Mouse (Mus musculus): Measurements from ENCODE around the gene Ccdc92b. TPM values are rescaled to one million over a fixed set of nuclear protein-coding genes. Genes with fewer than 3 reads are reported as not detected.

Gene Ccdc92b
- polyA plus RNA-seq, 1 experiment from 2014 or later = 2.8 TPM

DNA sequence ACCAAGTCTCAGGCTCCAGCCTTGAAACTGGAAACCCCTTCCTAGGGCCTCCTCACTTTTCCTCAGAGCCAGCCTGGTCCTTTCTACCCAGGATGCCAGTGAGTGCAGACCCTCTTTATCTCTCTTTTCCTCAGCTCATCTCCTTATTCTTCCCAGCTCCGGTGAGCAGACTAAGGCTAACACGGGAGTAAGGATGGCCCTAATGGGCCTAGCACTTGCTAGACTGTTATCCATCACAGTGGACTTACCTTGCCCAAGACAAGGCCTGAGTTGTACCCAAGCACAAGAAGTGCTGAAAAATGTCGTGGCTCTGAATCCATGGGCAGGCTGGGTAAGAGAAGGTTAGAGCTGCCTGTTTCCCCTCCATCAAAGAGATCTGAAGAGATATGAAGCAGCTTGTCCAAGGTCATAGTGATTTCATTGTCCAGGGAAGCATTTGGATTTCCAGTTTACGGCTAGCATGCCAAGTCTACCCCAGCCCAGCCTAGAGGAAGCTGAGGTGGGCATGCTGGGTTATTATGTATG is 31.2 kb downstream of the Ccdc92b start:
- peak overlapping the region; percentile 81 for H3K4me3 ChIP-seq (ENCODE audit: low read depth, low read length)
- H3K36me3 ChIP-seq (ENCODE audit: control insufficient read depth, insufficient read depth, low read length) = no peaks in the 10 kb centered on the region
- peaks cover 52% of the 10 kb centered on the region for H3K4me1 ChIP-seq (ENCODE audit: control insufficient read depth, insufficient read depth, low read length)
- H3K9me3 ChIP-seq (replicated peaks; ENCODE audit: control insufficient read depth, low read length) = no peaks in the 10 kb centered on the region
- peak overlapping the region; percentile 91 for H3K9ac ChIP-seq (ENCODE audit: low read depth, low read length)
- ATAC-seq (replicated peaks; ENCODE audit: insufficient number of reproducible peaks, low FRiP score, low TSS enrichment) = no peak
- 38% methylated on average over 4 of the region's 4 CpGs for WGBS (ENCODE audit: insufficient replicate concordance)
- H3K27ac ChIP-seq (ENCODE audit: low read depth, low read length) = 0 out of 2 replicates have a peak overlapping the region, but pooled peaks have one; percentile 29
- no peaks in the 10 kb centered on the region for H3K27me3 ChIP-seq (ENCODE audit: control insufficient read depth, insufficient read depth, low read length)
- peak overlapping the region; percentile 85 for H3K4me2 ChIP-seq

DNA sequence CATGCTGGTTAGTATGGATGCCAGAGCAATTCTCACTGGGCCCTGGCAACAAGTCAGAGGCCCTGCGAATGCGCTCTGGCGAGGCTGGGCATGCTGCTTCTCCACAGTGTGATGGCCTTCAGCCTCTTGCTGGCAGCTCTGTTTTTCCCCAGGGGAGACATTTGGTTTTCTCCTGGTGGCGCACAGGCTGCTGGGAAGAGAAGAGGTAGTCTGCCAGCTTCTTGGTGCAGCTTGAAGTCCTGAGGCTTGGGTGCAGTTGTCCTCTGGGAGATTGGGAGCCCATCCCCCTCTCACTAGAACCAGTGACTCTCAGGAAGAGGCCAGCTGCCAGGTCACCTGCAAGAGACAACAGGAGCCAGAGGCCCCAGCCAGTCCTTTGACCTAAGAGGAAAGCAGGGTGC is 33.4 kb downstream of the Ccdc92b start:
- WGBS (ENCODE audit: insufficient replicate concordance) = 77% methylated on average over 4 of the region's 4 CpGs
- Histone ChIP-seq H3K9ac (ENCODE audit: low read depth, low read length) (peak overlapping the region; percentile 66), H3K4me2 (peak overlapping the region; percentile 51), H3K9me3 (replicated peaks; ENCODE audit: control insufficient read depth, low read length) (peaks cover under 1% of the 10 kb centered on the region; the same call in 1 of the 2 replicates), H3K4me1 (ENCODE audit: control insufficient read depth, insufficient read depth, low read length) (peaks cover 52% of the 10 kb centered on the region), H3K27me3 (ENCODE audit: control insufficient read depth, insufficient read depth, low read length) (no peaks in the 10 kb centered on the region), H3K4me3 (ENCODE audit: low read depth, low read length) (peak overlapping the region; percentile 18; the same call in 1 of the 2 replicates), H3K27ac (ENCODE audit: low read depth, low read length) (peak overlapping the region; percentile 90), H3K36me3 (ENCODE audit: control insufficient read depth, insufficient read depth, low read length) (peaks cover 12% of the 10 kb centered on the region)
- ATAC-seq (replicated peaks; ENCODE audit: insufficient number of reproducible peaks, low FRiP score, low TSS enrichment) = no peak

DNA sequence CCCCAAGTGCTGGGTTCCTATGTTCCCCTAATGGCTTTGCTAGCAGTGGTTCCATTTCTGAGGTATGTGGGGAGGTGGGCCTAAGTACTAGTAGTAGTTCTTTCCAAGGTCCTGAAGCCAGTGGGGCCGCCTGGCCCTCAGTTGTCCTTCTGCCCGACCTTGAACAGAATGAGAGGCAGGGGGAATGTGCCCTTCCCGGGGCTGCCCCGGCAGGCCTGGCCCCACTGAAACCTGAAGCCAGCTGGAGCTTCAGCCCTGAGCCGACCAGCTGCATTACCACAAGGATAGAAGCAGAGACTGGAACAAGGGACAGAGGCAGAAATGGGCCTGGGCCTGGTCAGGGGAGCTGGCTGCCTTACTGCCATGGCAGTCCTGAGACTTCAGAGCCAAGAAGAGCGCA is 34.0 kb downstream of the Ccdc92b start:
- ATAC-seq (replicated peaks; ENCODE audit: insufficient number of reproducible peaks, low FRiP score, low TSS enrichment) = no peak
- peak overlapping the region; percentile 18; the same call in 1 of the 2 replicates for H3K4me3 ChIP-seq (ENCODE audit: low read depth, low read length)
- H3K27me3 ChIP-seq (ENCODE audit: control insufficient read depth, insufficient read depth, low read length) = no peaks in the 10 kb centered on the region
- peak overlapping the region; percentile 90 for H3K27ac ChIP-seq (ENCODE audit: low read depth, low read length)
- H3K4me1 ChIP-seq (ENCODE audit: control insufficient read depth, insufficient read depth, low read length) = peaks cover 52% of the 10 kb centered on the region
- H3K9ac ChIP-seq (ENCODE audit: low read depth, low read length) = peak overlapping the region; percentile 66
- WGBS (ENCODE audit: insufficient replicate concordance) = 49% methylated on average over 6 of the region's 6 CpGs
- peaks cover 3% of the 10 kb centered on the region; the same call in 1 of the 2 replicates for H3K9me3 ChIP-seq (replicated peaks; ENCODE audit: control insufficient read depth, low read length)
- H3K36me3 ChIP-seq (ENCODE audit: control insufficient read depth, insufficient read depth, low read length) = peaks cover 17% of the 10 kb centered on the region
- H3K4me2 ChIP-seq = peak overlapping the region; percentile 51

DNA sequence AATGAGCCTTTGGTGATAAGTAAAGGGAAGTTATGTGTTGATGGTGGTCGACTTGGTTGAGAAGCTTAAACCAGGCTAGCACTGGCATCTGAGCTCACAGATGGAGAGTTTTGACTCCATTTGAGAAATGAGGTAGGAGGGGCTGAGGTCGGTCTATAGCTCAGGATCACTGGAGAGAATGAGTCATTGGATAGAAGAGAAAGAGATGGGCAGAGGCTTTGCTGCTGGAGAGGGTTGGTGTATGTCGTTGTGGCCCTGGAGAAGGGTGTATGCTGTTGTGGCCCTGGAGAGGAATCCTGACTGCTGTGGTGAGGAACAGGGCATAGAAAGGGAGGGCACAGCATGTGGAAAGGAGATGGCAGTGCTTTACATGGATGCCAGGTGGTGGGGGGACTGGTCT is 36.5 kb downstream of the Ccdc92b start:
- no peak overlapping the region for H3K27ac ChIP-seq (ENCODE audit: low read depth, low read length)

DNA sequence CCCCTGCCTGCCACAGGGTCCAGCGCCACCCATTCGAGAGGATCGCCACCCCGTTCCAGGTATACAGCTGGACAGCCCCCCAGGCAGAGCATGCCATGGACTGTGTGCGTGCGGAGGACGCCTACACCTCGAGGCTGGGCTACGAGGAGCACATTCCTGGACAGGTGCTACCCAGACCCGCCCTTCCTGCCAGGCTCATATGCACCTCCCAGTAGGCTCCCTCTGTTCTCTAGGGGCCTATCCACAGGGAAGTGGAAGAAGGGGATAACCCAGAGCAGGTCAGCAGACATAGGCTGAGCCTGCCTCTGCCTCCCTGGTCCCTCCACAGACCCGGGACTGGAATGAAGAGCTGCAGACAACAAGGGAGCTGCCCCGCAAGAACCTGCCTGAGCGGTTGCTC is 40.9 kb downstream of the Ccdc92b start:
- no peak overlapping the region for H3K4me2 ChIP-seq
- no peak overlapping the region for H3K27ac ChIP-seq (ENCODE audit: low read depth, low read length)
- 93% methylated on average over 13 of the region's 13 CpGs for WGBS (ENCODE audit: insufficient replicate concordance)
- no peaks in the 10 kb centered on the region for H3K27me3 ChIP-seq (ENCODE audit: control insufficient read depth, insufficient read depth, low read length)
- peaks cover 3% of the 10 kb centered on the region; the same call in 1 of the 2 replicates for H3K9me3 ChIP-seq (replicated peaks; ENCODE audit: control insufficient read depth, low read length)
- no peak overlapping the region for H3K4me3 ChIP-seq (ENCODE audit: low read depth, low read length)
- H3K4me1 ChIP-seq (ENCODE audit: control insufficient read depth, insufficient read depth, low read length) = no peaks in the 10 kb centered on the region
- no peak for ATAC-seq (replicated peaks; ENCODE audit: insufficient number of reproducible peaks, low FRiP score, low TSS enrichment)
- H3K9ac ChIP-seq (ENCODE audit: low read depth, low read length) = no peak overlapping the region
- peaks cover 72% of the 10 kb centered on the region for H3K36me3 ChIP-seq (ENCODE audit: control insufficient read depth, insufficient read depth, low read length)

More for the DNA sequence above, 36.5 kb downstream of the Ccdc92b start:
- Histone ChIP-seq H3K4me1 (ENCODE audit: control insufficient read depth, insufficient read depth, low read length) (peaks cover 39% of the 10 kb centered on the region), H3K36me3 (ENCODE audit: control insufficient read depth, insufficient read depth, low read length) (peaks cover 42% of the 10 kb centered on the region), H3K9me3 (replicated peaks; ENCODE audit: control insufficient read depth, low read length) (peaks cover 3% of the 10 kb centered on the region; the same call in 1 of the 2 replicates), H3K4me3 (ENCODE audit: low read depth, low read length) (no peak overlapping the region), H3K9ac (ENCODE audit: low read depth, low read length) (no peak overlapping the region), H3K4me2 (no peak overlapping the region), H3K27me3 (ENCODE audit: control insufficient read depth, insufficient read depth, low read length) (no peaks in the 10 kb centered on the region)
- 68% methylated on average over 3 of the region's 3 CpGs for WGBS (ENCODE audit: insufficient replicate concordance)
- ATAC-seq (replicated peaks; ENCODE audit: insufficient number of reproducible peaks, low FRiP score, low TSS enrichment) = no peak

DNA sequence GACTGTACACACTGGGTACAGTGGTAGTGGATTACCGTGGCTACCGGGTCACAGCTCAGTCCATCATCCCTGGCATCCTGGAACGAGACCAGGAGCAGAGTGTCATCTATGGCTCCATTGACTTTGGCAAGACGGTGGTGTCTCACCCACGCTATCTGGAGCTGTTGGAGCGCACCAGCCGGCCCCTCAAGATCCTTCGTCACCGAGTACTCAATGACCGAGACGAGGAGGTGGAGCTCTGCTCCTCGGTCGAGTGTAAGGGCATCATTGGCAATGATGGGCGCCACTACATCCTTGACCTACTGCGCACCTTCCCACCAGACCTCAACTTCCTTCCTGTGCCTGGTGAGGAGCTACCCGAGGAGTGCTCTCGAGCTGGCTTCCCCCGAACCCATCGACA is 42.2 kb downstream of the Ccdc92b start:
- Histone ChIP-seq H3K9ac (ENCODE audit: low read depth, low read length) (no peak overlapping the region), H3K4me3 (ENCODE audit: low read depth, low read length) (no peak overlapping the region), H3K36me3 (ENCODE audit: control insufficient read depth, insufficient read depth, low read length) (peaks cover 80% of the 10 kb centered on the region), H3K27me3 (ENCODE audit: control insufficient read depth, insufficient read depth, low read length) (no peaks in the 10 kb centered on the region), H3K27ac (ENCODE audit: low read depth, low read length) (no peak overlapping the region), H3K4me1 (ENCODE audit: control insufficient read depth, insufficient read depth, low read length) (no peaks in the 10 kb centered on the region), H3K4me2 (no peak overlapping the region), H3K9me3 (replicated peaks; ENCODE audit: control insufficient read depth, low read length) (peaks cover 3% of the 10 kb centered on the region; the same call in 1 of the 2 replicates)
- ATAC-seq (replicated peaks; ENCODE audit: insufficient number of reproducible peaks, low FRiP score, low TSS enrichment) = no peak
- 92% methylated on average over 19 of the region's 19 CpGs for WGBS (ENCODE audit: insufficient replicate concordance)

DNA sequence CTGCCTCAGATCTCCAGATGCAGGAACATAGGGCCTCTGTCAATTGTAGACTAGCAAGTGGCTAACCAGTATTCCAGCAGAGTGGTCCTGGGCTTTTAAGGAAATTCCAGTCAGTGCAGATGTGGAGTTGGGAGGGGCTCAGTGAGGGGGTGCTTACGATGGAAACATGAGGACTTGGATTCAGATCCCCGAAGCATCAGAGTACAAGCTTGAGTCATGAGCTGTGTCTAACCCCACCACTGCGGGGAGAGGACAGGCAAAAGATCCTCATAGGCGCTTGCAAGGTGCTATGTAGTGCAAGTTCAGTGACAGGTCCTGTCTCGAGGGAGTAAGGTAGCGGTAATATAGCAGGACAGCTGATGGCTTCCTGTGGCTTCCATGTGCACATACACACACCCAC is 42.8 kb downstream of the Ccdc92b start:
- Histone ChIP-seq H3K9ac (ENCODE audit: low read depth, low read length) (no peak overlapping the region), H3K9me3 (replicated peaks; ENCODE audit: control insufficient read depth, low read length) (peaks cover 3% of the 10 kb centered on the region; the same call in 1 of the 2 replicates), H3K4me3 (ENCODE audit: low read depth, low read length) (no peak overlapping the region), H3K36me3 (ENCODE audit: control insufficient read depth, insufficient read depth, low read length) (peaks cover 80% of the 10 kb centered on the region), H3K4me2 (no peak overlapping the region), H3K27ac (ENCODE audit: low read depth, low read length) (no peak overlapping the region), H3K4me1 (ENCODE audit: control insufficient read depth, insufficient read depth, low read length) (no peaks in the 10 kb centered on the region), H3K27me3 (ENCODE audit: control insufficient read depth, insufficient read depth, low read length) (no peaks in the 10 kb centered on the region)
- 86% methylated on average over 6 of the region's 6 CpGs for WGBS (ENCODE audit: insufficient replicate concordance)
- no peak for ATAC-seq (replicated peaks; ENCODE audit: insufficient number of reproducible peaks, low FRiP score, low TSS enrichment)

DNA sequence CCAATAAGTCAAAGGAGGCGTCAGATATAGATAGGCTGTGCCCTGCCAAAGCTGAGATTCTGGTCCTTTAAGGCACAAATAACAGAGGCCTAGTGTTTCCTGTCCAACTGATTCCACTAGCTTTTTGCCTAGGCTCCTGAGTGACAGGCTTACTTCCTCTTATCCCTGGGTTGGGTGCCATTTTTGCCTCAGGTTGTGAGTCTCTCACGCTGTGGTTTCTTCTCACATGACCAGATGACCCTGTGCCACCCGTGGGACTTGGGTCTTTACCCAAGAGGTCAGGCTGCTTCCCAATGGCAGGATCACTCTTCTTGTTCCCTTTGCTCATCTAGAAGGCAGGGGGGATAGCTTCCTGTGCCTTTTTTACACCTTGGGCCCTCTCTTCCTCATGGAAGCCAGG is 44.9 kb downstream of the Ccdc92b start:
- Histone ChIP-seq H3K4me1 (ENCODE audit: control insufficient read depth, insufficient read depth, low read length) (no peaks in the 10 kb centered on the region), H3K9ac (ENCODE audit: low read depth, low read length) (no peak overlapping the region), H3K4me3 (ENCODE audit: low read depth, low read length) (no peak overlapping the region), H3K27ac (ENCODE audit: low read depth, low read length) (no peak overlapping the region), H3K36me3 (ENCODE audit: control insufficient read depth, insufficient read depth, low read length) (peaks cover 71% of the 10 kb centered on the region), H3K4me2 (no peak overlapping the region), H3K9me3 (replicated peaks; ENCODE audit: control insufficient read depth, low read length) (no peaks in the 10 kb centered on the region), H3K27me3 (ENCODE audit: control insufficient read depth, insufficient read depth, low read length) (no peaks in the 10 kb centered on the region)
- 86% methylated on average over 3 of the region's 3 CpGs for WGBS (ENCODE audit: insufficient replicate concordance)
- ATAC-seq (replicated peaks; ENCODE audit: insufficient number of reproducible peaks, low FRiP score, low TSS enrichment) = no peak

DNA sequence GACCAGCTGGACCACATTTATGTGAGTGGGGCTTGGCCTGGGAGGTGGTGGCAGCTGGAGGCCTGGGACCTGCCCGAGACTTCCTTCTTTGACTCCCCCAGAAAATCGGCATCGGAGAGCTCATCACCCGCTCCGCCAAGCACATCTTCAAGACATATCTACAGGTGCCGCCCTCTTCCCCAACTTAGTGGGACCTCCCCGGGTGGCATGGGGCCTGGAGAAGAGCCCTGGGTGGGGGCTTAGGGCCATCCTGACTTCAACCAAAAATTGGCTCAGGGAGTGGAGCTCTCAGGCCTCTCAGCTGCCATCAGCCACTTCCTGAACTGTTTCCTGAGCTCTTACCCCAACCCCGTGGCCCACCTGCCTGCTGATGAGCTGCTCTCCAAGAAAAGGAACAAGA is 45.5 kb downstream of the Ccdc92b start:
- no peaks in the 10 kb centered on the region for H3K27me3 ChIP-seq (ENCODE audit: control insufficient read depth, insufficient read depth, low read length)
- 91% methylated on average over 8 of the region's 8 CpGs for WGBS (ENCODE audit: insufficient replicate concordance)
- no peaks in the 10 kb centered on the region for H3K9me3 ChIP-seq (replicated peaks; ENCODE audit: control insufficient read depth, low read length)
- H3K4me2 ChIP-seq = no peak overlapping the region
- H3K27ac ChIP-seq (ENCODE audit: low read depth, low read length) = no peak overlapping the region
- no peak for ATAC-seq (replicated peaks; ENCODE audit: insufficient number of reproducible peaks, low FRiP score, low TSS enrichment)
- peaks cover 67% of the 10 kb centered on the region for H3K36me3 ChIP-seq (ENCODE audit: control insufficient read depth, insufficient read depth, low read length)
- no peak overlapping the region for H3K9ac ChIP-seq (ENCODE audit: low read depth, low read length)
- no peak overlapping the region for H3K4me3 ChIP-seq (ENCODE audit: low read depth, low read length)
- H3K4me1 ChIP-seq (ENCODE audit: control insufficient read depth, insufficient read depth, low read length) = no peaks in the 10 kb centered on the region
